Mouse (Mus musculus): Measurements from ENCODE around the gene Olfr140. TPM values are rescaled to one million over a fixed set of nuclear protein-coding genes. Genes with fewer than 3 reads are reported as not detected.

Olfr140 gene
- polyA plus RNA-seq (2015; fragmentation: Nextera tagmentation; extraction: Ambion mirVana) = not detected in 2 replicates

GRCm38 (mm10) chr2:90063494-90063893 lies at the start of gene Olfr140:
TSS of gene Olfr140 (minus strand) at chr2:90063594.

GRCm38 (mm10) chr2:90035037-90035436 lies 28.4 kb downstream of the Olfr140 start, which contains the start of gene Olfr1265:
TSS of gene Olfr1265 (plus strand) at chr2:90035337.

DNA sequence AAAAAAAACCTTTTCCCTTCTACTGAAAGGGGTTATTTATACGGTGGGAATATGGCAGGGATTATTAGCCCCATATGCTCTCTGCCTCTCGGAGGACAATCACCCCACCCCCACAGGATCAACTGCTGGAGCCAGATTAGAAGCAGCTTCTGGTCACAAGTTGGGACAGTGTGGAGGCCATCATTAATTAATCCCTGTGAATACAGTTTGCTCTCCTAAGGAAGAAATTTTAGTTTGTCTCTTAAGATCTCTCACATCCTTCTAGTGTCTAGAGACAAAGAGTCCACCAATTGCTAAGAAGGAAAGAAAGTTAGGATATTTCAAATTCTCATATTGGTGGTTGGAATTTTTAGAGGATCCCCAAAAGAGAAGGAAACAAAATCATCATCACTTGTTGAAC lies 37.9 kb downstream of the Olfr140 start, which contains the start of gene Olfr1264:
Gene Olfr1264 (minus strand): TSS at position 101 of the 400 bp plus-strand sequence.

GRCm38 (mm10) chr2:90011831-90012230 lies 51.6 kb downstream of the Olfr140 start, which contains the start of gene Olfr1263:
TSS of gene Olfr1263 (plus strand) at chr2:90012131.

DNA sequence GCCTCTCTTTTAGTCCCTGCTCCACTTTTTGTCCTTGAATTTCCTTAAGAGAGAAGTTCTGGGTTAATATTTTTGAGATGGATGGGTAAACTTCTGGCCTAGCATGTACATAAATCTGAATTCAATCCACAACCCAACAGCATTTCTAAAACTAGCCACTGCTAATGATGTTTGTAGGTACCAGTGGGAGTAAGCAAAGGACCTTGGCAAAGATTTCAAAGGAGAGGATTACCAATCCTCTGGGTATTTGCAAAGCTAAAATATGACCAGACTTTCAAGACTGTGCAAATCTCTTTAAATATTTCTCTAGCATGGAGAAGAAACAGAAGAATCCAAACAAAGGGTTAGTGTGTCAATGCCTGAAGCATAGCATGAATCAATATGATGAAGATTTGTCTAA lies 63.5 kb downstream of the Olfr140 start, which contains the start of gene Olfr1262:
Gene Olfr1262 (plus strand): TSS at position 301 of the 400 bp plus-strand sequence.

Other genes starting within 250 kb of the Olfr140 start
- not detected in 2 replicates for gene Olfr1256, start 222.0 kb downstream of the Olfr140 start, polyA plus RNA-seq (2015; fragmentation: Nextera tagmentation; extraction: Ambion mirVana)
- not detected in 2 replicates for gene Olfr48, start 215.4 kb downstream of the Olfr140 start, polyA plus RNA-seq (2015; fragmentation: Nextera tagmentation; extraction: Ambion mirVana)
- gene Olfr1257, start 185.2 kb downstream of the Olfr140 start, polyA plus RNA-seq (2015; fragmentation: Nextera tagmentation; extraction: Ambion mirVana) = not detected in 2 replicates
- gene Olfr1258, start 136.3 kb downstream of the Olfr140 start, polyA plus RNA-seq (2015; fragmentation: Nextera tagmentation; extraction: Ambion mirVana) = not detected in 2 replicates
- not detected in 2 replicates for gene Olfr1259, start 114.9 kb downstream of the Olfr140 start, polyA plus RNA-seq (2015; fragmentation: Nextera tagmentation; extraction: Ambion mirVana)
- 0.23 and 0.35 TPM in 2 replicates for gene Olfr1260, start 89.3 kb downstream of the Olfr140 start, polyA plus RNA-seq (2015; fragmentation: Nextera tagmentation; extraction: Ambion mirVana)
- not detected in 2 replicates for gene Olfr1261, start 72.4 kb downstream of the Olfr140 start, polyA plus RNA-seq (2015; fragmentation: Nextera tagmentation; extraction: Ambion mirVana)
- gene Olfr1262, start 63.4 kb downstream of the Olfr140 start, polyA plus RNA-seq (2015; fragmentation: Nextera tagmentation; extraction: Ambion mirVana) = not detected in 2 replicates
- gene Olfr1263, start 51.5 kb downstream of the Olfr140 start, polyA plus RNA-seq (2015; fragmentation: Nextera tagmentation; extraction: Ambion mirVana) = not detected in 2 replicates
- gene Olfr1264, start 38.0 kb downstream of the Olfr140 start, polyA plus RNA-seq (2015; fragmentation: Nextera tagmentation; extraction: Ambion mirVana) = not detected in 2 replicates
- not detected in 2 replicates for gene Olfr1265, start 28.3 kb downstream of the Olfr140 start, polyA plus RNA-seq (2015; fragmentation: Nextera tagmentation; extraction: Ambion mirVana)
- gene Olfr1269, start 57.8 kb upstream of the Olfr140 start, polyA plus RNA-seq (2015; fragmentation: Nextera tagmentation; extraction: Ambion mirVana) = not detected in 2 replicates
- not detected in 2 replicates for gene Olfr32, start 78.7 kb upstream of the Olfr140 start, polyA plus RNA-seq (2015; fragmentation: Nextera tagmentation; extraction: Ambion mirVana)
- gene Olfr1270, start 89.5 kb upstream of the Olfr140 start, polyA plus RNA-seq (2015; fragmentation: Nextera tagmentation; extraction: Ambion mirVana) = not detected in 2 replicates
- gene Olfr1506, start 160.9 kb upstream of the Olfr140 start, polyA plus RNA-seq (2015; fragmentation: Nextera tagmentation; extraction: Ambion mirVana) = not detected in 2 replicates
- not detected in 2 replicates for gene Olfr142, start 194.0 kb upstream of the Olfr140 start, polyA plus RNA-seq (2015; fragmentation: Nextera tagmentation; extraction: Ambion mirVana)
- not detected in 2 replicates for gene Olfr1271, start 207.4 kb upstream of the Olfr140 start, polyA plus RNA-seq (2015; fragmentation: Nextera tagmentation; extraction: Ambion mirVana)
- not detected in 2 replicates for gene Olfr1272, start 229.2 kb upstream of the Olfr140 start, polyA plus RNA-seq (2015; fragmentation: Nextera tagmentation; extraction: Ambion mirVana)

Data from adrenal gland, postnatal 0 days (tissue).